Mouse (Mus musculus) neural tube, embryonic 13.5 days (tissue): ENCODE results near the gene Prkra. TPM values are rescaled to one million over a fixed set of nuclear protein-coding genes. Genes with fewer than 3 reads are reported as not detected.
A peak's percentile ranks its signal among the peaks of the same experiment; 100 is the strongest.

Experiments used
- ATAC-seq: fragments of 200-750 bp; cut with Nextera tagmentation; 2 replicates; pipeline ENCODE4 v1.8.0; 2017; ENCODE audit warnings: low read depth, mild to moderate bottlenecking, moderate TSS enrichment, moderate library complexity
- H3K27ac ChIP-seq: fragments of 300-500 bp; sonication (generic); replicated peaks from 2 replicates; pipeline ENCODE4 v1.5.1; 2015; ENCODE audit warnings: moderate library complexity, mild to moderate bottlenecking, inconsistent platforms
- H3K27me3 ChIP-seq: fragments of 300-500 bp; sonication (generic); 2 replicates; pipeline ENCODE4 v1.6.1; 2015; ENCODE audit warnings: mild to moderate bottlenecking, inconsistent platforms
- H3K36me3 ChIP-seq: fragments of 300-500 bp; sonication (generic); 2 replicates; pipeline ENCODE4 v1.6.1; 2015; ENCODE audit warnings: mild to moderate bottlenecking, inconsistent platforms
- H3K4me1 ChIP-seq: fragments of 300-500 bp; sonication (generic); replicated peaks from 2 replicates; pipeline ENCODE4 v1.6.1; 2015; ENCODE audit warnings: inconsistent platforms
- H3K4me2 ChIP-seq: fragments of 300-500 bp; sonication (generic); 2 replicates; pipeline ENCODE4 v1.6.1; 2015; ENCODE audit warnings: inconsistent platforms, mild to moderate bottlenecking, moderate library complexity
- H3K4me3 ChIP-seq: fragments of 300-500 bp; sonication (generic); 2 replicates; pipeline ENCODE4 v1.5.1; 2015; ENCODE audit warnings: mild to moderate bottlenecking, inconsistent platforms
- H3K9ac ChIP-seq: fragments of 300-500 bp; sonication (generic); 2 replicates; pipeline ENCODE4 v1.6.1; 2015; ENCODE audit warnings: moderate library complexity, mild to moderate bottlenecking, inconsistent platforms
- H3K9me3 ChIP-seq: fragments of 300-500 bp; sonication (generic); 2 replicates; pipeline ENCODE4 v1.6.1; 2016; ENCODE audit warnings: inconsistent platforms
- WGBS: fragments of 180-500 bp; shearing (Covaris S2); methylation state at CpG from one replicate; pipeline ENCODE4 v1.1.7; 2015; 5-methylcytosine and 5-hydroxymethylcytosine counted together
- polyA plus RNA-seq: library from polyadenylated mRNA; unstranded; fragments of >200 nt; fragmentation: Nextera tagmentation; extraction: Ambion mirVana; gene quantifications from 2 replicates; pipeline ENCODE4 v1.2.1, GENCODE M21; 2015

Prkra gene
- polyA plus RNA-seq, 1 experiment from 2014 or later, result 96.6 TPM

DNA sequence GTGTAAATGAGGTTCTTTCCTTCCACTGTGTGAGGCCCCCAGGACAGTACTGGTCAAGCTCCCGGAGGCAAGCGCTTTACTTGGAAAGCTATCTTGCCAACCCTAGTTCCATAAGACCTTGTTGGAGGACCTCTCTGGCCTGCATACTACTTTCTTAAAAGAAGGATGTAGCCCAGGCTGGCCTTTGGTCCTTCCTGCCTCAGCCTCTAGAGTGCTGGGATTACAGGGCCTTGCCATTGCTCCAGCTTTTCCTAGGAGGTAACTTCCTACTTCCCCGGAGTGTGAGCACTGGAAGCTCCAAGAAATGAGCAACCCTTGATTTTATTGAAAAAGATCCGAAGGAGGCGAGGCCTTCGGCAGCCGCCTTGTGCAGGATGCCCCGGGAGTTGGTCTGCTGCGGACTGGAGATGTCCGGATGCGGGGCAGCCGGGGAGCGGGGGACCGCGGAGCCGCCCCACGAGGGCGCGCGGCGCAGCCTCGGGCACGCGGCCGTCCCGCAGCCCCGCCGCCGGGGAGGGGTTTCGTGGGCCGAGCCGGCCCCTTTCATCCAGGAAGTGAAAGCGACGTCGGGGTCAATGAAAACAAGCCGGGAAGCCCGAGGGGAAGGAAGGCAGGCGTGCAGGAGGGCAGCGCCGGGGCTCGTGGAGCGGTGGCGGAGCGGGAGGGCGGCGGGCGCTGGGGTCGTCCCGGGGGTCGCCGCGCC, 27.1 kb upstream of the Prkra start, which contains the start of gene Plekha3:
Gene Plekha3 (plus strand): TSS at position 557 of the 703 bp plus-strand sequence.
- Histone ChIP-seq H3K9me3 (no peaks in the 10 kb centered on the region), H3K36me3 (peaks cover 7% of the 10 kb centered on the region; the same call in 1 of the 2 replicates), H3K9ac (peak within 1 kb of the TSS; percentile 89), H3K27me3 (no peaks in the 10 kb centered on the region), H3K4me1 (peaks cover 55% of the 10 kb centered on the region), H3K4me3 (peak within 1 kb of the TSS; percentile 93), H3K4me2 (peak within 1 kb of the TSS; percentile 76), H3K27ac (peak within 1 kb of the TSS; percentile 90)
- 4% methylated on average over 50 of the region's 52 CpGs for WGBS
- peak; percentile 68 for ATAC-seq

DNA sequence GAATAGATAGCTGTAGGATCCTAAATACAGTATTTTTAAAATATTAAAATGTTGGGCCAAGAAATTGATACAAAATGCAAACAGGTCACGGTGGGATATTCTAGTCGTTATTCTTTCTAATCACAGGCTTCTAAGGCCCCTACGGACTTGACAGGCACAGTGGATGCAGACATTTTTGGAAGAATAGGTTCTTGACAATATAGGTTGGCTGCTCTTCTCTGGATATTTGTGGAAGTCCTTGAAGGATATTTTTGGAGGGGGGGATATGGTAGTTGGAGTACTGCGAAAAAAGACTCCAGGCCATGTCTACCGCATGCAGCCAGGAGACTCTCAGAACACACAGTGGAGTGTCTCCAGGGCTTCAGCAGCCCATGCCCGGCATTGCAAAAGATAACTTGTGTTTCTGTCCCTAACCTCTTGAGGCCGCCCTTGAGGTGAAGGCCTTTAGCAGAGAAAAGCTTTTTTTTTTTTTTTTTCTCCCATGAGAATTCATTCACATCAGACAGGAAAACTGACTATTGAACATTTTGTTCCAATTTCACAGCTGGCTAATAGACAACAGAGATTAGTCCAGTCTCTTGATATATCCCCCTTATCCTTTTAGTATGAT, 25.8 kb upstream of the Prkra start:
- peak overlapping the region; percentile 76 for H3K9ac ChIP-seq
- peak overlapping the region; percentile 81 for H3K27ac ChIP-seq
- 33% methylated on average over 7 of the region's 7 CpGs for WGBS
- no peaks in the 10 kb centered on the region for H3K9me3 ChIP-seq
- H3K36me3 ChIP-seq, result peaks cover 4% of the 10 kb centered on the region; the same call in 1 of the 2 replicates
- no peaks in the 10 kb centered on the region for H3K27me3 ChIP-seq
- peak overlapping the region; percentile 48 for H3K4me3 ChIP-seq
- no peak for ATAC-seq
- peaks cover 55% of the 10 kb centered on the region for H3K4me1 ChIP-seq
- peak overlapping the region; percentile 76 for H3K4me2 ChIP-seq

DNA sequence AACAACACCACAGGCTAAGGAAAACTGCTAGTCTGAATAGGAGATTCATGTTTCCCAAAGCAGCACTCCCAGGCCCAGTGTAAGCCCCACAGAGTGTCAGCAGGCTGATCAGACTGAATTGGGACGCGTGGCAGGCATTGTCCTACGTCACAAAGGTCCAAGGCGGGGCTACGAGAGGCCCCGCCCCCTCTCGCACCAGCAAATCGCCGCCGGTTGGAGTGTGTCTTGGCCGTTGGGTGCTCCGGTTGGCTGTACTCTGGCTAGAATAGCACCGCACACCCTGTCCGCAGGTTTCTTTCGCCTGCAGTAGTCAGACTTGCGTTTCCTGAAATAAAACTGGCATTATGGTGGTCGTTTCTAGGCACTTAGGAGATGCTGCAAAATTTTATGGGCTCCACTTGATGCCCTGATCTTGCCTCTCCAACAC, 25.2 kb upstream of the Prkra start, which contains the start of gene Fkbp7:
Gene Fkbp7 (minus strand): TSS at position 151 of the 427 bp plus-strand sequence.
- Histone ChIP-seq H3K9ac (peak within 1 kb of the TSS; percentile 76), H3K4me3 (peak within 1 kb of the TSS; percentile 48), H3K9me3 (no peaks in the 10 kb centered on the region), H3K27ac (peak within 1 kb of the TSS; percentile 81), H3K4me2 (peak within 1 kb of the TSS; percentile 76), H3K36me3 (no peaks in the 10 kb centered on the region), H3K27me3 (no peaks in the 10 kb centered on the region), H3K4me1 (peaks cover 52% of the 10 kb centered on the region)
- ATAC-seq, result peak; percentile 94
- 0% methylated on average over 17 of the region's 17 CpGs for WGBS

- Histone ChIP-seq H3K4me1 (peaks cover 45% of the 10 kb centered on the region), H3K27me3 (no peaks in the 10 kb centered on the region), H3K9me3 (no peaks in the 10 kb centered on the region), H3K27ac (peak overlapping the region; percentile 81), H3K36me3 (no peaks in the 10 kb centered on the region), H3K9ac (peak overlapping the region; percentile 76), H3K4me2 (peak overlapping the region; percentile 76), H3K4me3 (peak overlapping the region; percentile 48)
- no peak for ATAC-seq
- 43% methylated on average over 9 of the region's 9 CpGs for WGBS
Observed at GRCm38 (mm10) chr2:76672134-76672745, 24.4 kb upstream of the Prkra start.

DNA sequence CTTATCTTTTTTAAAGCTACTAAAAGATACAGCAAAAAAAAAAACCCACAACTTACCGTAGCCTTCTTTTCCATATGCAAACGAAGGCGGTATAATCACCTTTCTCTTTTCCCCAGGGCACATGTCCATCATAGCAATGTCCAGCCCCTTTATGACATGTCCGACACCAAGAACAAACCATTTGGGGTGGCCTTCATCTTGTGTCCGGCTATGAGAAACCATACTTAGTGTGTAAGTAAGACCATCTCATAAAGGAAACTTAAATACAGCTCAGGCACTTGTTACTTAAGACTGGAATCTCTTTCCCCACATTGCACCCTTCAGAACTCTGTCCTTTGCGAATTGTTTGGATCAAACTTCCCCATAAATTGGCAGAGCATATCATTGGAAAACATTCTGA, 23.8 kb upstream of the Prkra start:
- Histone ChIP-seq H3K4me3 (peak overlapping the region; percentile 48), H3K9ac (peak overlapping the region; percentile 76), H3K4me1 (peaks cover 39% of the 10 kb centered on the region), H3K27me3 (no peaks in the 10 kb centered on the region), H3K4me2 (peak overlapping the region; percentile 76), H3K36me3 (no peaks in the 10 kb centered on the region), H3K9me3 (no peaks in the 10 kb centered on the region), H3K27ac (no peak overlapping the region)
- 81% methylated on average over 6 of the region's 6 CpGs for WGBS
- no peak for ATAC-seq

GRCm38 (mm10) chr2:76667200-76667599, 19.4 kb upstream of the Prkra start:
- H3K27me3 ChIP-seq, result no peaks in the 10 kb centered on the region
- H3K27ac ChIP-seq, result no peak overlapping the region
- no peaks in the 10 kb centered on the region for H3K9me3 ChIP-seq
- 85% methylated on average over 5 of the region's 5 CpGs for WGBS
- ATAC-seq, result no peak
- no peak overlapping the region for H3K4me2 ChIP-seq
- peaks cover 12% of the 10 kb centered on the region for H3K4me1 ChIP-seq
- H3K9ac ChIP-seq, result no peak overlapping the region
- H3K4me3 ChIP-seq, result no peak overlapping the region
- H3K36me3 ChIP-seq, result peaks cover 29% of the 10 kb centered on the region

GRCm38 (mm10) chr2:76665531-76665930, 17.7 kb upstream of the Prkra start:
- H3K4me2 ChIP-seq, result no peak overlapping the region
- no peaks in the 10 kb centered on the region for H3K27me3 ChIP-seq
- no peak overlapping the region for H3K9ac ChIP-seq
- H3K36me3 ChIP-seq, result peaks cover 36% of the 10 kb centered on the region
- no peak overlapping the region for H3K4me3 ChIP-seq
- 96% methylated on average over 7 of the region's 7 CpGs for WGBS
- no peaks in the 10 kb centered on the region for H3K9me3 ChIP-seq
- no peak for ATAC-seq
- H3K27ac ChIP-seq, result no peak overlapping the region
- H3K4me1 ChIP-seq, result no peaks in the 10 kb centered on the region

- H3K9me3 ChIP-seq, result no peaks in the 10 kb centered on the region
- ATAC-seq, result no peak
- no peak overlapping the region for H3K27ac ChIP-seq
- H3K9ac ChIP-seq, result no peak overlapping the region
- no peaks in the 10 kb centered on the region for H3K27me3 ChIP-seq
- H3K4me1 ChIP-seq, result no peaks in the 10 kb centered on the region
- no peak overlapping the region for H3K4me3 ChIP-seq
- 45% methylated on average over 8 of the region's 8 CpGs for WGBS
- no peak overlapping the region for H3K4me2 ChIP-seq
- H3K36me3 ChIP-seq, result peaks cover 24% of the 10 kb centered on the region
Observed at GRCm38 (mm10) chr2:76659419-76659818, 11.6 kb upstream of the Prkra start.

DNA sequence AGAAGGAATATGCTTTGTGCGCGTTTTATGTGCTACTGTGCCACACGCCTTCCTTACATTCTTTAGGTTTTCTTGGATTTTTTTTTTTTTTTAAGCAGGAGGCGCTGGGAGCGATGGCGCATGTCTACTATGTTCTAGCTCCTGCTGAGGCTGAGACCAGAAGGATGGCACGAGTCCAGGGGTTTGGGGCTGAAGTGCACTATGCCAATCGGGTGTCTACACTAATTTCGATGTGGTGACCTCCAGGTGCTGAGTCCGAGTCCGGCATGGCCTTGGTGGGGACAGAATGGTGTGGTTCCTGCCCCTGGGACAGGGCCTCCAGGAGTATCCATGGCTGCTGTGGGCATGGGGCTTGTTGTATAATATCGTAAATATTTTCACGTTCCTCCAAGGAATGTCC, 10.7 kb upstream of the Prkra start:
- Histone ChIP-seq H3K4me3 (no peak overlapping the region), H3K27me3 (no peaks in the 10 kb centered on the region), H3K4me2 (no peak overlapping the region), H3K27ac (no peak overlapping the region), H3K9ac (no peak overlapping the region), H3K4me1 (no peaks in the 10 kb centered on the region), H3K9me3 (no peaks in the 10 kb centered on the region), H3K36me3 (peaks cover 16% of the 10 kb centered on the region)
- WGBS, result 81% methylated on average over 13 of the region's 13 CpGs
- ATAC-seq, result no peak

DNA sequence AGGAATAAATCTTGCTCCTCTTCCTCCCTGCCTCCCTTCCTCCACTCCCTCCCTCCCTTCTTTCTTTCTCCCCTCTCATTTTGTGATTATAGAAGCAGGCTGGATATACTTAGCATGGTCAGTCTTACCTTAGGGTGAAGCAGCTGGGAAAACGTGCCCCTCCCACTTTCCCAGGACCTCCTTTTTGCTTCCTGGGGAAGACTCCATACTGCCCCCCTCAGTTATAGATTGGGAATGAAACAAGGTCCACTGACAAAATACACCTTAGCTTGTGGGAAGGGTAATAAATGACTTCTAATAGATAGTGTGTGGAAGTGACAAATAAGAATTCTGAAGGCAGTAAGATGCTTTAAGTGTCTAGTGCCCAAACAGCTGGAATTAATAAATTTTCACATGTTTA, 8.2 kb upstream of the Prkra start:
- Histone ChIP-seq H3K4me3 (no peak overlapping the region), H3K27ac (no peak overlapping the region), H3K4me1 (no peaks in the 10 kb centered on the region), H3K27me3 (no peaks in the 10 kb centered on the region), H3K36me3 (no peaks in the 10 kb centered on the region), H3K4me2 (no peak overlapping the region), H3K9me3 (no peaks in the 10 kb centered on the region), H3K9ac (no peak overlapping the region)
- 11% methylated on average over 1 of the region's 1 CpGs for WGBS
- no peak for ATAC-seq

DNA sequence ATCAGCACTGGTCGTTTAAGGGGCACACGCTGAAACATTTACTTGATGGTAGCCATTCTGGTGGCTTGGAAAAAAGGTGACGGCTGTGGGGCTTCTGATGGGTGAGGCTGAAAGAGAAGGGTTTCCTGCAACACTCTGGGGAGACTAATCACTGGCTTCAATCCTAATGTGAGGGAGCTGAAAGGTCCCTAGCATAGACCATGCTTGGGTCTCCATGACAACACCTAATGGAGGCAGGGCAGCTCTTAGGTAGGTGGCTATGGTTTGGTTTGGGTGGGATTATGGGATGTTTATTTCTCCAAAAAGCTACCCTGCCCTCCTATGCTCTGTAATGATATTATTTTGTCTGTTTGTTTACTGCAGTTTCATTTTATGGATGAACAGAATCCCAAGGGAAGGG, 7.6 kb upstream of the Prkra start:
- no peak overlapping the region for H3K9ac ChIP-seq
- H3K27me3 ChIP-seq, result no peaks in the 10 kb centered on the region
- no peak overlapping the region for H3K27ac ChIP-seq
- no peak overlapping the region for H3K4me2 ChIP-seq
- no peaks in the 10 kb centered on the region for H3K36me3 ChIP-seq
- no peaks in the 10 kb centered on the region for H3K4me1 ChIP-seq
- no peaks in the 10 kb centered on the region for H3K9me3 ChIP-seq
- 75% methylated on average over 3 of the region's 3 CpGs for WGBS
- ATAC-seq, result no peak
- no peak overlapping the region for H3K4me3 ChIP-seq

- H3K9ac ChIP-seq, result no peak overlapping the region
- ATAC-seq, result no peak
- H3K9me3 ChIP-seq, result no peaks in the 10 kb centered on the region
- H3K4me2 ChIP-seq, result no peak overlapping the region
- no peaks in the 10 kb centered on the region for H3K36me3 ChIP-seq
- no peaks in the 10 kb centered on the region for H3K27me3 ChIP-seq
- WGBS, result 86% methylated on average over 5 of the region's 5 CpGs
- no peaks in the 10 kb centered on the region for H3K4me1 ChIP-seq
- no peak overlapping the region for H3K4me3 ChIP-seq
- no peak overlapping the region for H3K27ac ChIP-seq
Observed at GRCm38 (mm10) chr2:76654646-76655045, 6.8 kb upstream of the Prkra start.
